Mouse (Mus musculus) heart, adult 18-20 months (tissue): ENCODE results near the gene Zfp1. TPM values are rescaled to one million over a fixed set of nuclear protein-coding genes. Genes with fewer than 3 reads are reported as not detected.

Experiments used
- DNase-seq, 2 experiments: peaks; one replicate each; pipeline ENCODE4 v3.0.0; 2021 to 2022; ENCODE audit warnings: mixed read lengths in 1 of 2
- total RNA-seq, 2 experiments: library from RNA; stranded (reverse); gene quantifications; 2 replicates each; pipeline ENCODE4 v1.2.3; 2021

The Zfp1 gene
- total RNA-seq, 2 experiments from 2014 or later, result 6.5 to 7.4 TPM

DNA sequence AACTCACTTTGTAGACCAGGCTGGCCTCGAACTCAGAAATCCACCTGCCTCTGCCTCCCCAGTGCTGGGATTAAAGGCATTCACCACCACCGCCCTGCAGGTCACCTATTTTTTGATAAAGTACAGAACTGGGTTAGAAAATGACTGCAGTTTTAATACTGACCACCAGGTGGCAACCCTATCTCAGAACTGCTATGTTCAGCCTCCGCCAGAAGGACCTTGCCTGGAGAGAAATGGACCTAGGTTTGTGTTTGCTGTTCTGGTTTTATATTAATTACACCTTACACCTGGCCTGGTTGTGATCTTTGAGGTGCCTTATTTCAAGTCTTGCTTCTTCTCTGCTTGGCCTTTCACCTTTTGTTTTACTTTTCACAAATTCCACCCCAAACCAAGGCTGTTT lies 34.9 kb downstream of the Zfp1 start:
- DNase-seq, result peak; percentile 65 to 76

DNA sequence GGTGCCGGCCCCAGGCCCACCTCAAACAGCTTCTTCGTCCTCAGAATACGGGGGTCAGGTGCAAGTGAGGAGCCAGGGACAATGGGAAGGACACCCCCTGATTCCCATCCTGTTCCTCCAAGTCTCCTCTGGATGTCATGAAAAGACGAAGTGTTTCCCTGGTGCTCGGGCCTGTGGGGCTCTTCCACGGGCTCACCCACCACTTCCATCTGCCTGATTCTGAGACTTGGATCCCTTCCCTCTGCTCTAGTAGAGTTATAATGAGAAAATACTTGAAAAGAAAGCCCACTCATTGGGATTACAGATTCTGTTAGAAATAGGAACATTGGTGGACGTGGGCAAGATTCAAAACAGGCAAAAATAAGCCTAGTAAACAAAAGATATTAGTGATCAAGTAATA lies 35.6 kb downstream of the Zfp1 start:
- no peak for DNase-seq

DNA sequence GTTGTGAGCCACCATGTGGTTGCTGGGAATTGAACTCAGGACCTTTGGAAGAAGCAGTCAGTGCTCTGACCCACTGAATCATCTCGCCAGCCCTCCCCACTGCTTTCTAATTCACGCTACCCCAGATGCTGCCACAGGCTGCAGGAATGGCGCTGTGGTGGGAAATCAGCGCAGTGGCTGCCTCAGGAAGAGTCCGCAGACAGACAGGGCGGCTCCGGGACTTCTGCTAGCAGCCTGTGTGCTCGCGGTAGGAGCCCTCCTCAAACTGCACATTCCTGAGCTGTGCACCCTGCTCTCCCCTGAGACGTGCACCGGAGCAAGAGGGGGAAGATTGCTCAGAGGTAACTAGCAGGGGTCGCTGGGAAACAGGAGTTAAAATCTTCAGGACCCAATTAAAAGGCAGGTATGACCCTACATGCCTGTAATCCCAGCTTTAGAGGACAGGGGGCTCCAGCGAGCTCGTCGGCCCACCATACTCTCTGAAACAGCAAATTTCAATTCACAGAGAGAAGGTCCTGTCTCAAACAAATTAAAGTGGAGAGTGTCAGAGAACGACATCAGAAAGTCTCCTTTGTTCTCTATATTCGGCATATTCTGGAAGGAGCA lies 37.3 kb downstream of the Zfp1 start:
- DNase-seq, result no peak

DNA sequence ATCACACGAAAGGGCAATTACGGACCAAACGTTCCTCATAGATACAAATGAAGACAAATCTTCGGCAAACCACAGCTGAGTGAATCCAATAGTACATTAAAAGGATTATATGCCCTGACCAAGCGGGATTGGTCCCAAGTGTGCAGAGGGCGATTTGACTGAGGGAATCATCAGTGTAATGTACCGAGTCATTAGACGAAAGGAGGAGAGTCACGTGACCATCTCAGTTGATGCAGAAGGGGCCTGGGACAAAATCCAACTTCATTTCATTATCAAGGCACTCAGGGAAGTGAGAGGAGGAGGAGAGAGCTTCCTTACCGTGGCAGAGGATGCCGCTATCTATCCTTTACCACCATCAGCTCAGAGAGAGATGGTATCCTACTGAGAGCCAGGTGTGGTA lies 38.0 kb downstream of the Zfp1 start:
- DNase-seq, result no peak

DNA sequence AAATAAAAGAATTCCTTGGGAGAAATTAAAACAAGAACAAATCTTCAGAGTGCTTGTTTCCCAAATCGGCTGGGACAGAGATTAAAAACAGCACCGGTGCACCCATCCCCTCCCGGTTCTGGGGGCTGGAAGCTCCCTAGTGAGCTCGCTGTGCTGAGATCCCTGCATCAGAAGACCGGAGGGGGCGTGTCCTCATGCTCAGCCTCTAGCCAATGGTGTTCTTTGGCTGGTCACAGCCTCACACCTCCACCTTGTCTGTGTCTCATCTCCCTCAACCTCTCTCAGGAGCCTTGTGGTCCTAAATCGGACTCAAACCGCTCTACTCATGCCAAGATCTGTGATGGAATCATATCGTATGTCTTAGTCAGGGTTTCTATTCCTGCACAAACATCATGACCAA lies 39.3 kb downstream of the Zfp1 start:
- no peak for DNase-seq

DNA sequence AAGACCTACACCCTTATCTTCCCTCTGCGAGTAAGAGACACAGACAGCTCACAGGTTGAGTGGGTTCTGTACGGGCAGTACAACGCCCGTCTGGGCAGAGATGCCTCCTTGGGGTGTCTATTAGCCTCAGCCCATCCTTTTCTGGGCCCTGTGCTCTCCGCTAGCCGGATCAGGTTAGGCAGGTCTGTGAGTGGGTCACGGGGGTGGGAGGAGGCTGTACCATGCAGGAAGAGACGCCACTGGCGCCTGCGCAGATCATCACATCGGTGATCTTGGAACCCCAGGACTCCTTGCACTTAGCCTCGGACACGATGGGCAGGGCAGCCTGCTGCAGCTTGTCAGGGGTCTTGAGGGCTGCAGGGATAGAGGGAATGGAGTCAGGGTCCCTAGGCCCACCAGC lies 43.7 kb downstream of the Zfp1 start:
- no peak for DNase-seq

DNA sequence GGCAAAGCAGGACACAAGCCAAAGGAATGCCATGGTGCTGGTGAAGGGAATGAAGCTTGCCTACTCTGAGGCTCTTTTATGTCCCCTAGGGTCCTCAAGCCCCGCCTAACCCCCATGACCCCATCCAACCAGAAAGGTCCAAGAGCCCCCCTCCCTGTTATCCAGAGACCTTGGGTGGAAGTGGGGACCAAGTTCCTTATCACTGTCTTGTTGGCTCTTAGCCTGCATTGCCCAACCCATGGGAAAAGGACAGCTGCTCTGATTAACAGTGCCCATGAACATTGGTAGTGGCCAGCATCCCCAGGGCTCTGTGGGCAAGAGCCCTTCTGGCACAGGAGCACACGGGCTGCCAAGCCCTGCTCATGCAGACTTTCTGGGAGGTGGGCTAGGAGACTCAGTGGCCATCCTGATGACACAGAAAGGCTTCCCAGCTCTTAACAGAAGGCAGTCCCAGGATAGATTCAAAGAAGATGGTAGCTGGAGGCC lies 47.8 kb downstream of the Zfp1 start, which contains the start of gene Ctrb1:
Gene Ctrb1, minus strand, starts transcription at position 51 of the 486 bp plus-strand sequence.
- DNase-seq, result no peak

DNA sequence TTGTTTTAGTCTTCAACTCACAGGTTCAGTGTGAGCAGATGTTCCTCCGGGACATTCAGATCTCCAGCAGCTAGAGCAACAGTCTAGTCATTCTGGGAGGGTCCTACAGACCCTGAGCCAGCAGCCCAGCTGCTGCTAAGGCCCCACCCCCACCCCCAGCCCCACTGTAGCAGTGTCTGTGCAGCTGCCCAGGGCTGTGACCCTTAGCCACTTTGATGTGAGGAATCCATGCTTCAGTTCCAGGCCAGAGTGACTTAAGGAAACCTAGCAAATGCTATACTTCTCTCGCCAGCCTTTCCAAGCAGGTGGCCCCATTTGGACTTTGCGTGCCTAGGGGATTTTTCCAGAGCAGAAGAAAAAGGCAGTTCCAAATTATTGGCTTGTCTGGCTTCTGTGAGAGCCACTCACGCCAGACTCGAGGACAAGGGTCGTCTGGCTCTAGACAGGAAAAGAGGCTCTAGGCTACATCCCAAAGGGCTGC lies 50.1 kb downstream of the Zfp1 start:
- peak in 1 of 2 experiments; percentile 41 for DNase-seq

DNA sequence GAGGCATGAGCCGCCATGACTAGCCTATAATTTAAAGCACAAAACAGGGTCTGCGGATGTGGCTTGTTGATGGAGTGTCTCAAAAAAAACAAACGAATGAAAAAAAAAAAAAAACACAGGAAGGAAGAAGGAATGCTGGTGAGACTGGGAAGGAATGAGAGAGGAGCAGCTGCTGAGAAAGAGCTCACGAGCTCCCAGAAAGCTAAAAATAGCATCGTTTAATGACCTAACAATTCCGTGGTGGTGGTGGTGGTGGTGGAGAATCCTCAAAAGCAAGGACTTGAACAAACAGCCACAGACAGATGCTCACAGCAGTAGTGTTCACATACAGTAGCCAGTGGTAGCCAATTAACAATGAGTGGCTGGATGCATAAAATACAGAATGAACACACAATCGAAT lies 52.2 kb downstream of the Zfp1 start:
- DNase-seq, result no peak

DNA sequence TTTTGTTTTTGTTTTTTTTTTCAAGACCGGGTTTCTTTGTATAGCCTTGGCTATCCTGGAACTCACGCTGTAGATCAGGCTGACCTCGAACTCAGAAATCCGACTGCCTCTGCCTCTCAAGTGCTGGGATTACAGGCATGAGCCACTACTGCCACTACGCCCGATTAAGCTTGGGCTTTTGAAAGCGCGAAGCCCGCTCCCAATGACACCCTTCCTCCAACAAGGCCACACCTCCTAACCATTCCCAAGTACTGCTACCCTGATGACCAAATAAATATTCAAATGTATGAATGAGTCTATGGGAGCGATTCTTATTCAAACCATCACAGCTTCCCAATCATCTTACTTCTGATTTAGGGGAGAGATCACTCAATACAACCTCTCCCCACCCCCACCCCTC lies 54.5 kb downstream of the Zfp1 start:
- DNase-seq, result no peak

DNA sequence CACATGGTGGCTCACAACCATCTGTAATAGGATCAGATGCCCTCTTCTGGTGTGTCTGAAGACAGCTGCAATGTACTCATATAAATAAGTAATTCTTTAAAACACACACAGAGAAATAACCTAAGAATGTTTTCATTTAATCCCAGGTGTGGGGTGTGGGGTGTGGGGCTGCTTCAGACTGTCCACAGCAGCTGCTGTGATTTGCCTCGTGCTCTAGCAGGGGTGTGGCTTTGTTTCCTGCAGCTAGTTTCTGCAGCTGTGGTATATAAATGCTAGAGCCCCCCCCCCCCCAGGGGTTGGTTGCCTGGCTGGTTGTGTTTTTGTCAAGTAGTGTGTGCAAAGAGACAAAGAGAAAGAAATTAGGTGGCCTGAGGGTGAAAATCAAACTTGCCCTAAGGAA lies 55.8 kb downstream of the Zfp1 start:
- no peak for DNase-seq

DNA sequence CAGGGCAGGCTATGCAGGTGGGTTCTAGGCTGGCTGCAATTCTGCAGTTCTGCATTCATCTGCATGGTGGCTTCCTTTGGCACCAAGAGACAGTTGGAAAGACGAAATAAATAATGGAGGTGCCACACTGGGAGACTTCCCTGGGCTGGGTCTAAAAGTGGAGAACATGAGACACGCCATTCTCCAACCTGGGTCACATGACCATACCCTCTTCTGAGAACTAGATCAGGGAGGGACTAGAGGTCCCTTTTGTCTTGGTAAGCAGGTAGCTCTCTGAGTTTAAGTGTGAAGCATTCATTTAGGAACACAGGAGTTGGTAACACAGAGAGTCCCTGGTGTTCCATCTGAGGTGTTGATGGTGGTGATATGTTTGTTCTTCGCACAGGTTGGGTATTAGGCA lies 57.0 kb downstream of the Zfp1 start:
- DNase-seq, result no peak

DNA sequence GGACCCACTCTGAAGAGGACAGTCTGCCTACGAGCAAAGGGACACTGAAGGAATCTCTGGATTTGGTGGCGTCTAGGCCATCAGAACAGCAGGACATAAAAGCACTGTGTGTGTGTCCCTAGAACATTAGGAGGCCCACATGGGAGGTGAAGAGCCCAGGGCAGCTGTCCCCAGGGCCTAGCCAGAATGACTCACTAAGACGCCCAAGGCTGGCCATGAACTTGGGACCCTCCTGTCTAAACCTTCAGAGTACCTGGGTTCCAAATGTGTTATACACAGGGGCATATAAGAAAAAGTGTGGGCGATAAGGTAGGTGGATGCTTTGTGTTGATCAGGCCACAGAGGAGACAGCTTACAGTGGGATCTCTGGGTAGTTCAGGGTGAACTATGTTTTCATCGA lies 57.5 kb downstream of the Zfp1 start:
- DNase-seq, result no peak

DNA sequence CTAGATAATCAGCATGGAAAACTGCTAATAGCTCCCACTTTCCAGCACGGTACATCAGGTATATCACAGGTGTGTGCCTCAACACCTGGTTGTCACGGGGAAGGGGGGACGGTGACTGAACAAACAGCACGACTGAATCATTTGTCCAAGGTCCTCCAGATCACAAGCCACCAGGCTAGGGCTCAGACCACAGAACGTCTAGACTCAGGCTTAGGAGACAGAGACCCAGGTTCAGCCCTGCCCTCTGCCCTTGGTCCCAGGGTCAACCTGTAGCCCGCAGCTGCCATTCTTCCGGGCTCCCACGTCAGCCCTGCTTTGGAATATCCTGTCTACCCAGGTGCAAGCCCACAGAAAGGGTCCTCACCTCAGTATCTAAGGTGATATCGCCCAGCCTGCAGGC lies 58.2 kb downstream of the Zfp1 start:
- DNase-seq, result no peak

DNA sequence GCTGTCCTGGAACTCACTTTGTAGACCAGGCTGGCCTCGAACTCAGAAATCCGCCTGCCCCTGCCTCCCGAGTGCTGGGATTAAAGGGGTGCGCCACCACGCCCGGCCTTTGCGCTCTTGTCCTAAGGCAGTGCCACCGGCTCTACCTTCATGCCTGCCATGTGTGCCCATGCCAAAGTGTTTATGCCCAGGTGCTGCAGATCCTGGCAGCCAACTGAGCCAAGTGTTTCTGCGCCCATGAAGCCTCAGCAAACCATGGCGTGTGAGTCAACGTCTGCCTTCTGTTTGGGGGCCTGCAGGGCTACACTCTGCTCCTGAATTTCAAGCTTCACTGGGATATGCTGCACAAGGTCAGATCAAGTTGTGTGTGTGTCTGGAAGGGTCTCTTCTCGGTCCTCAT lies 61.4 kb downstream of the Zfp1 start:
- DNase-seq, result no peak

DNA sequence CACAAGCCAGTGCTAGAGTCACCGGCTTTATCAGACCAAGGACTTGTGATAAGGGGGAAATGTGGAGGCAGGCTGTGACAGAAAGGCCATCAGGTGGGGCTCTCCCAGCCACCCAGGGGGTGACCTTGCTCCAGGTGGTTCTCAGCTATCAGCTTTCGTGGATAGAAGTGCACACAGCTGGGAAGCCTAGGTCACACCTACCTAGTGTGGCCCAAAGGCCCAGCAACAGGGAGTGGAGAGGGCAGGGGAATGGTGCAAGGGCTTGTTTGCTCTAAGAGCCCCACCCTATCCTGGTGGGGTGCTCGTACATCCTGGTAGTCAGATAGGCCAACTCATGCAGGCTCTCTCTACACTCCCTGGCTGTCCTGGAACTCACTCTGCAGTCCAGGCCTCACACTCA lies 62.0 kb downstream of the Zfp1 start:
- no peak for DNase-seq

DNA sequence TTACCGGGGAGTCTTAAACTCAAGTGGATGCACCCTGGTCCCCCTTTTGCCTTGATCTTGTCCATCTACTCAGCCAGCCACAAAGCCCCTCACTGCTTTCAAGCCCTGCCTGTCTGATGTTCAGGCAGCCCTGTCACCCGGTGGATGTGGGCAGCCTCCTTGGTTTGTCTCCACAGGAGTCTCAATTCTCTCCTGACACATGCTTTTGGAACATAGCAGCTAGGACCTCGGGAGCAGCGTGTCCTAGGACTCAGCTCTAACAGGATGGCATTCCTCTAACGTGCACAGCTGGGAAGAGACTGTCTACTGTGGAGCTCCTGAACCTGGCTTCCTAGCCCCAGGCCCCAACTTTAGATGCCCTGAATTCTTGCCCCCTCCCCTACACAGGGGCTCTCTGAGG lies 62.5 kb downstream of the Zfp1 start:
- no peak for DNase-seq

DNA sequence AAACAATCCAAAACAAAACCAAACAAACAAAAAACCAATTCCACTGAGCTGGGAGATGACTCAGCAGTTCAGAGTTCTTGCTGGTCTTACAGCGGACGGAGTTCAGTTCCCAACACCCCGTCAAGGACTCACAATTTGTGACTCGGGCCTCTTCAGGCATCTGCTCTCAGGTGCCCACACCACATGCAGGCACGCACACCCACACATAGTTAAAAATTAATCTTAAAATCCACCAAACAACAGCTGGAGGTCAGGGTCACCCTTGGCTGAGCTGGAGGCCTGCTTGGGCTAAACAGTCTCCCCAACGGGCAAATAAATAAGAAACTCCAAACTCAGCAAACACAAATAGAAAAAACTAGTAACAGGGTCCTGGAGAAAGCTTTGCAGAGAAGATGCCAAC lies 65.1 kb downstream of the Zfp1 start:
- DNase-seq, result no peak

DNA sequence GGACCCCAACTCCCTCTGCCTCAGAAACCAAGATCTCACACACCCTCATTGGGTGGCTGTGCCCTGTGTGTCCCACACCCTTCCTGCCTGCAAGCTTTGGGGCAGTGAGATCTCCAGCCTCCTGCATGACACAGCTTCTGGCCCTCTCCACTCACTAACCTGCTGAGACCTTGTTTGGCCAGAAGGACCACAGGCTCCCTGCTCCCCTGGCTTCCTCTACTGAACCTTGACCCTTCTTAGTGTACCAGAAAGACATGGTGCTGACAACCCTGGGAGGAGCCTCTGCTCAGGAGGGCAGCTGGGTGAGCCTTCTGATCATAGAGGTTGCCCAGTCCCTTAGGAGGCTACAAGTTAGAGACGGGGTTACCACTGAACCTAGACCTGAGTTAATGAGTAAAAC lies 66.0 kb downstream of the Zfp1 start:
- DNase-seq, result no peak

DNA sequence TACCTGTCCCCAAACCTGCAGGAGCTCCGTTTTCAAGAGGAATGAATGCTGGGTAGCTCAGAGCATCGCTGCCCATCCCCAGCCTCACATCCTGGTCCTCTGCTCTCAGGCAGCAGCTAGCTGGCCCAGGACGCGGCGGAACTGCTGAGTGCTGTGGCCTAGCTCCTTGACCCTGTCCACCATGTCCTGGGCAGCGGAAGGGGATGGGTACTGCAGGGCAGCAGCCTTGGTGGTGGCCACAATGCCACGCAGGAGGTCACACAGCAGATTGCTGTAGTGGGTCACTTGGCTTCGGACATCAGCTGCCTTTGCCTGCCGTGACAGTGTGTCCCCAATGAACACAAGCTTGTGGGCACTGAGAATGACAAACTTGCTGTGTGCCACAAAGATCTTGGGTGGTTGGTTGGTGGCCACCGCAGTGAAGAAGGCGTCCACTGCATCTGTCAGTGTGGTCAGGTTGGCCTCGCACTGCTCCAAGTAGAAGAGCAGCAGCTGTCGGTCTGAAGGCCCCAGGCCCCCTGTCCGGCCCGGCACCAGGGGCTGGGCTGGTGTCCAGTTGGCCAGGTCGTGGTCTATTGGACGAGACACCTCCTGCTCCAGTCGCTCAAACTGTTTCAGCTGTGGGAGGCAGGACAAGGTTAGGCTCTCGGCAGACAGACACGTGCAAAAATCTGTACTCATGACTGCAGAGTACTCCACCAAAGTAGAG lies 67.7 kb downstream of the Zfp1 start:
- DNase-seq, result no peak

DNA sequence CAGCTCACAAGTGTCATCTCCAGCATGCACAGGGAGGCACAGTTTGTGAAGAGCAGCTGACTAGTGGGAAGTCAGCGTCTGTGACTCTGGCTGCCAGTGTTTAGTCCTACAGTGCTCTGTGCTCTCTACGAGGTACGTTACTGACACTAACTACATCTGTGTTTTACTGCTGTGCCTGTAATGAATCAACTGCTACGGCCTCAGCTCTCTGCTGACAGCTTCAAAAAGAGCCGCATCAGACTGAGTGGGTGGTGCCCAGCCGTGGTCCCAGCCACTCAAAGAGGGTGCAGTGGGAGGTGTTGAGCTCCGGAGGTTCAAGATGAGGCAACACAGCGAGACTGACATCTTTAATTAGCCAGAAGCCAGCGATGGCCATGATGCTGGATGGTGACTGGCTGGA lies 68.9 kb downstream of the Zfp1 start:
- DNase-seq, result no peak

DNA sequence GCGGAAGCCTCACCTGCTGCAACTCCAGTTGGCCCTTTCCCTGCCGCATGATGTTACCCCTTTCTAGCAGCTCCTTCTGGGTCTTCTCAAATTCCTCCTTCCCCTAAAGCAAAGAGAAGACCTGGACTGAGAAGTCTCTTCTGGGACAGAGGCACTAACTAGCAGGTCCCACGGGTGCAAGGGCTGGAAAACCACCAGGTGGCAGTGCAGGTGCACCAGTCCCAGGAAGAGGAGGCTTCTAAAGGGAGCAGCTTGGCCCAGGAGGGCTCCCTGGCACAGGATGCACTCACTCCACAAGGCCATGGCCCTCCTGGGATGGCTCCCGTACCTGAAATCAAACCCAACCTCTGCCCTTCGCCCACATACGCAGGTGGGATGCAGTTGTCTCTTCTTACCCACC lies 69.4 kb downstream of the Zfp1 start:
- DNase-seq, result peak; percentile 62 to 75

DNA sequence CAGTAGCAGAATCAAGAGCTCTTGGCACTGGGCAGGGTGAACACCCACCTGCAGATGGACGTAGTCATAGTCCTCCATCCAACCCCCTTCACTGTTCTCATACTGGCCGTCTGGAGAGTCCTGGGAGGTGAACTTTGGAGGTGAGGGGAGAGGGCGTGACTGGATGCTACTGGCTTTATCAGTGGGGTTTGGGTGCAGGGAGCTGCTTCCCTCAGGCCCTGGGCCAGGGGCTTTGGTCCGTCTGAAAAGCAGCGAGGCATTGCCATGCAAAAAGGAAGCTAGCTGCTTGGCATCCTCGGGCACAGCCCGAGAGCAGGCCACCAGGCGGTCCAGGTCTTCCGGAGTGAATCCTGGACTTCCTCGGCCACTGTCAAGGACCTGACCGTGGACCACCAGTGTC lies 70.1 kb downstream of the Zfp1 start:
- no peak for DNase-seq

DNA sequence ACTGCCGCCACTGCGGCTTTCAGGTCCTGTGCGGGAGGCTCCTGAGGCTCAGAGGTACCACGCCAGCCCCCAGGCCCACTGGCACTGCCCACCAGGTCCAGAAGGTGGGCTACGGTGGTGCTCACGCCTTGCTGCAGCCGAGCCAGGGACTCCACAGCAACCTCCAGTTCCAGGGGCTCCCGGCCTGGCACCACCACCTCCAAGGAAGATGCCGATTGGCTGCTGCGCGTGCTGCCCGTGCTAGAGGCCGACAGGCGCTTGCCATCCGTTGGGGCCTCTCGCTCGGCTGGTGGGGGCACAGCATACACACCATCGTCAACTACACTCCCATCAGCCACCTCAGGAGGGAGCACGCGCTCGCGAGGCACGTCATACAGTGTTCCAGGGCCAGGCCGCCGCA lies 70.6 kb downstream of the Zfp1 start:
- no peak for DNase-seq
